ENCODE assay signal across 9 mouse cellular contexts in the genomic region with DNA sequence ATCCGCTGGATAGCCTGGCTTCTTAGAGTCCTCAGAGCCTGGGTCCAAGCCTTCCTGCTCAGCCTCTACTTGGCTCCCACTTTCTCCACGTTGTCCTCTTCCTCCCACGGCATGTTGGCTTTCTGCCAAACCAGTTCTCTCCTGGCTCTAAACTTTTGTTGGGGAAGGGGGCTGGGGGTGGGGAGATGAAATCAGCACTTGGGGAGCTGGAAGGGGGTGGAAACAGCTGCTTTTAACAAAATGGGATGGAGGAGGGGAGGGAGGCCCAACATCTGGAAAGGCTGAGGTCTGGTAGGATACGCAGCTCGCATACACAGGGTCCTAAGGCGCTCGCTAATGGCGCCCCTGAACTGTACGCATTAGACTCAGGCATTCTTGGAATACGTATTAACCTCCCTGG.
DNase-seq lines count a peak whose midpoint lies in the region; ATAC-seq lines count a peak whose summit lies in the region.
"Had no signal": no experiment of that assay in that cellular context is flagged by ENCODE, and none has a peak within 500 bp of the region (broad histone marks: within the 10 kb centered on the region; RNA-seq: fewer than 3 reads in every experiment).

No protein-coding gene starts in this region.

- peak; percentile 48 for ATAC-seq in kidney, embryonic 14.5 days (ENCODE audit: low FRiP score, low TSS enrichment)
- peak; percentile 83 for ATAC-seq in limb, embryonic 13.5 days (ENCODE audit: low FRiP score, low read depth)

- peak overlapping the region; percentile 73 for H3K27ac ChIP-seq in kidney, embryonic 14.5 days (ENCODE audit: low read depth, low read length)
- peak overlapping the region; percentile 98 for H3K27ac ChIP-seq in limb, embryonic 13.5 days
- H3K27ac ChIP-seq: forebrain, embryonic 12.5 days had no signal

- H3K9me3 ChIP-seq in kidney, embryonic 14.5 days (ENCODE audit: control insufficient read depth, low read length) = no peaks in the 10 kb centered on the region
- no peaks in the 10 kb centered on the region for H3K9me3 ChIP-seq in limb, embryonic 13.5 days
- H3K9me3 ChIP-seq: forebrain, embryonic 12.5 days had no signal

- DNase-seq in kidney, adult 18-20 months = no peak
- DNase-seq in adipocyte (ENCODE audit: low spot score) = peak; percentile 42
- peak; percentile 56 to 81 for DNase-seq in gastrocnemius, postnatal 4 days (ENCODE audit: low spot score in 2 of 2)
- DNase-seq in left cerebral cortex, adult 9 months (ENCODE audit: low spot score in 2 of 2) = no peak
- DNase-seq in adrenal gland, adult 8-10 months = no peak
- no peak for DNase-seq in MN1 (ENCODE audit: low spot score)

- WGBS in kidney, embryonic 14.5 days = 52% methylated on average over 10 of the region's 10 CpGs
- 19% methylated on average over 10 of the region's 10 CpGs for WGBS in limb, embryonic 13.5 days

- H3K27me3 ChIP-seq in kidney, embryonic 14.5 days (ENCODE audit: control insufficient read depth, insufficient read depth, low read length) = no peaks in the 10 kb centered on the region
- H3K27me3 ChIP-seq in limb, embryonic 13.5 days = 0 out of 2 replicates have a peak, but pooled peaks cover 4% of the 10 kb centered on the region

- H3K4me3 ChIP-seq in kidney, embryonic 14.5 days (ENCODE audit: low read length) = no peak overlapping the region
- 0 out of 2 replicates have a peak overlapping the region, but pooled peaks have one; percentile 8 for H3K4me3 ChIP-seq in limb, embryonic 13.5 days
- H3K4me3 ChIP-seq: forebrain, embryonic 12.5 days had no signal

- H3K36me3 ChIP-seq in kidney, embryonic 14.5 days (ENCODE audit: control insufficient read depth, insufficient read depth, low read length) = no peaks in the 10 kb centered on the region
- no peaks in the 10 kb centered on the region for H3K36me3 ChIP-seq in limb, embryonic 13.5 days
- H3K36me3 ChIP-seq: forebrain, embryonic 12.5 days had no signal

- no peak overlapping the region for H3K4me2 ChIP-seq in kidney, embryonic 14.5 days (replicated peaks; ENCODE audit: low read depth, low read length)
- peak overlapping the region; percentile 49 for H3K4me2 ChIP-seq in limb, embryonic 13.5 days (replicated peaks)
- H3K4me2 ChIP-seq: forebrain, embryonic 12.5 days had no signal

- H3K4me1 ChIP-seq in kidney, embryonic 14.5 days (ENCODE audit: control insufficient read depth, insufficient read depth, low read length) = peaks cover 48% of the 10 kb centered on the region
- H3K4me1 ChIP-seq in limb, embryonic 13.5 days = peaks cover 74% of the 10 kb centered on the region

- no peak overlapping the region for H3K9ac ChIP-seq in kidney, embryonic 14.5 days (ENCODE audit: low read depth, low read length)
- H3K9ac ChIP-seq in limb, embryonic 13.5 days = peak overlapping the region; percentile 36; the same call in 1 of the 2 replicates
- H3K9ac ChIP-seq: forebrain, embryonic 12.5 days had no signal

Comparison
In these comparisons a context has a peak if more than half of its experiments do, and no peak if none do; other contexts are left out.
1. DNase-seq: peak in adipocyte (single experiment) and gastrocnemius, postnatal 4 days (2 of 2); none in kidney, adult 18-20 months (single experiment), left cerebral cortex, adult 9 months (0 of 2), adrenal gland, adult 8-10 months (single experiment) and MN1 (single experiment).